Mouse (Mus musculus): ENCODE data around the gene Atf6. TPM values are rescaled to one million over a fixed set of nuclear protein-coding genes. Genes with fewer than 3 reads are reported as not detected.

Atf6 gene
- polyA plus RNA-seq, 1 experiment from 2014 or later: 6.9 TPM

DNA sequence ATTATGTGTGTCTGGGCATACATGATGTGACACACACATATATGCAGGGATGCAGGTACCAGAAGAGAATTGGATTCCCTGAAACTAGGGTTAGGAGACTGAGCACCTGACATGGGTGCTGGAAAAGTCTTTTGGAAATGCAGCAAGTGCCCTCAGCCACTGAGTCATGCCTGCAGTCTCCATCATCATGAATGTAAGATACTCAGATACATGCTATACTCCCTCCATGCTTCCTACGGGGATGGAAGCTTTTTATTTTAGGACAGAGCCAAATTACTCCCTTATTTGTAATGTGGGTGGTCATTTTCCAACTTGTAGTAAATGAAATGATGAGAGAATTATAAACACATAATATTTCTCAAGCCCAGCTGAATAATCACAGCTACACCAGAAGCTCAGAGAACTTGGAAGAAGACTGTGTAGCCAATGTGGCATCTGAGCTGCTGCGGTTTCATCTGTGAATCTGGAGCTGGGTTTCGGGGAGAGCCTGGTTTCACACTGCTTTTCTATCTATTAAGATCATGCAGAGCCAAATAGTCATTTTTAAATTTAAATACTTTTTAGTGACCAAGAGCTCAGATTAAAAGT is 150.2 kb downstream of the Atf6 start:
- 85% methylated on average over 3 of the region's 3 CpGs for WGBS (ENCODE audit: insufficient replicate concordance)
- no peak for ATAC-seq (ENCODE audit: low read depth)
- no peaks in the 10 kb centered on the region for H3K9me3 ChIP-seq (replicated peaks; ENCODE audit: control insufficient read depth, low read length)

DNA sequence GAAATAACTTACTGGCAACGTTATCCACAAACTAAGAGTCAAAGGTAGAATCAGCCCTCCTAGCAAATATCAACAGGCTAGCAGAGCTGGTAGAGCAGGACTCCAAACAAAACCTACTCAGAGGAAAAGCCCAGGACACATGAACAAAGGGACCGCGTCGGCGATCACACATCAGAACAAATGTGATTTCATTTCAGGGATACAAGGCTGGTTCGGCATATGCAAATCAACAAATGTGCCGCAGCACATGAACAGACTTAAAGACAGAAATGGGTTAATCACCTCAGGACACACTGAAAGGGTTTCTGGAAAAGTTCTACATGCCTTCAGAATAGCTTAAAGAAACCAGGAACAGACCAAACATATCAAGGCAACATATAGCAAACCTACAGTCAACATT is 155.8 kb downstream of the Atf6 start:
- no peak overlapping the region for H3K4me2 ChIP-seq (ENCODE audit: low read depth, low read length)
- no peak overlapping the region for H3K27ac ChIP-seq (ENCODE audit: low read length)
- H3K9me3 ChIP-seq (replicated peaks; ENCODE audit: control insufficient read depth, low read length): no peaks in the 10 kb centered on the region
- no peak overlapping the region for H3K4me3 ChIP-seq (ENCODE audit: low read depth, low read length)
- H3K36me3 ChIP-seq (ENCODE audit: control insufficient read depth, insufficient read depth): no peaks in the 10 kb centered on the region
- H3K4me1 ChIP-seq (ENCODE audit: control insufficient read depth, low read depth, low read length): no peaks in the 10 kb centered on the region
- WGBS (ENCODE audit: insufficient replicate concordance): 93% methylated on average over 7 of the region's 7 CpGs
- ATAC-seq (ENCODE audit: low read depth): no peak
- no peak overlapping the region for H3K9ac ChIP-seq (ENCODE audit: low read depth, low read length)
- no peaks in the 10 kb centered on the region for H3K27me3 ChIP-seq (ENCODE audit: control insufficient read depth, insufficient read depth, low read depth, low read length)

More for the DNA sequence above, 150.2 kb downstream of the Atf6 start:
- Histone ChIP-seq H3K36me3 (ENCODE audit: control insufficient read depth, insufficient read depth) (no peaks in the 10 kb centered on the region), H3K27ac (ENCODE audit: low read length) (no peak overlapping the region), H3K9ac (ENCODE audit: low read depth, low read length) (no peak overlapping the region), H3K4me3 (ENCODE audit: low read depth, low read length) (no peak overlapping the region), H3K27me3 (ENCODE audit: control insufficient read depth, insufficient read depth, low read depth, low read length) (no peaks in the 10 kb centered on the region), H3K4me2 (ENCODE audit: low read depth, low read length) (no peak overlapping the region), H3K4me1 (ENCODE audit: control insufficient read depth, low read depth, low read length) (no peaks in the 10 kb centered on the region)

DNA sequence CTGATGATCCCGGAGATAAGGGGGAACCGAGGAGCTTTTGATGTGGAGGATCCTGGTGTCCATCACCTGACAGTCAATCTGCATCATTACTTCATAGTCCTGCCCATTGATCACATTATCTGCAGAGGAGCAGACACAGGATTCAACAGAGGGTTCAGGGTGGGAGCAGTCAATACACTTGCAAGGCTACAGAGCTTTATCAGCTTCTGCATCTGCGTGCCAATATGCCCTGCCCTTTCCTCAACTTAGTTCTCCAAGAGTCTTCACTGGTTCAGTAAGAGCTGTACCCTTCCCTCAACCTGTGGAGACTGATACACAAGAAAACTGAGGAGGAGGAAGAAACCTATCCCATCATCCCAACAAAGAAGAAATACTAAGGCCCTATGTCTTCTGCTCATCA is 157.6 kb downstream of the Atf6 start:
- Histone ChIP-seq H3K9me3 (replicated peaks; ENCODE audit: control insufficient read depth, low read length) (no peaks in the 10 kb centered on the region), H3K9ac (ENCODE audit: low read depth, low read length) (no peak overlapping the region), H3K4me1 (ENCODE audit: control insufficient read depth, low read depth, low read length) (no peaks in the 10 kb centered on the region), H3K27me3 (ENCODE audit: control insufficient read depth, insufficient read depth, low read depth, low read length) (no peaks in the 10 kb centered on the region), H3K27ac (ENCODE audit: low read length) (0 out of 2 replicates have a peak overlapping the region, but pooled peaks have one; percentile 32), H3K4me3 (ENCODE audit: low read depth, low read length) (no peak overlapping the region), H3K36me3 (ENCODE audit: control insufficient read depth, insufficient read depth) (no peaks in the 10 kb centered on the region), H3K4me2 (ENCODE audit: low read depth, low read length) (no peak overlapping the region; the same call in 1 of the 2 replicates)
- 53% methylated on average over 3 of the region's 3 CpGs for WGBS (ENCODE audit: insufficient replicate concordance)
- ATAC-seq (ENCODE audit: low read depth): no peak

DNA sequence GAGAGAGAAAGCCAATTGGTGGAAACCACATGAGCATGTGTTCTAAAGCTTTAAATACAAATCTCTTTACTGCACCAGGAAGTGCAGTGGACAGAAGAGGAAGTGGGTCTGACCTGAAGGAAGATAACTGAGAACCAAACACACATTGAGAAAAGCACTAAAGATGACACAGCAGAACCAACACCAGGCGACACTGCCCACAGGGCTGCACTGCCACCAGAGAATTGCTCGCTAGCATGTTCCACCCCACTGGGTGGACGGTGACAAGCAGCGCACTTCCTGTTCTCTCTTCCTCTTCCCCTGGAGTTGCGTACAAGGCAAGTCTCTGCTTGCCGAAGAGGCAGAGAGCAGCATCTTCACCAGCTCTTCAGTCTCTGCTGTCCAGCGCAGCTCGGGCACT is 158.1 kb downstream of the Atf6 start:
- Histone ChIP-seq H3K4me1 (ENCODE audit: control insufficient read depth, low read depth, low read length) (no peaks in the 10 kb centered on the region), H3K4me3 (ENCODE audit: low read depth, low read length) (no peak overlapping the region), H3K4me2 (ENCODE audit: low read depth, low read length) (no peak overlapping the region; the same call in 1 of the 2 replicates), H3K36me3 (ENCODE audit: control insufficient read depth, insufficient read depth) (no peaks in the 10 kb centered on the region), H3K9ac (ENCODE audit: low read depth, low read length) (no peak overlapping the region), H3K27ac (ENCODE audit: low read length) (0 out of 2 replicates have a peak overlapping the region, but pooled peaks have one; percentile 32), H3K27me3 (ENCODE audit: control insufficient read depth, insufficient read depth, low read depth, low read length) (no peaks in the 10 kb centered on the region), H3K9me3 (replicated peaks; ENCODE audit: control insufficient read depth, low read length) (no peaks in the 10 kb centered on the region)
- WGBS (ENCODE audit: insufficient replicate concordance): 28% methylated on average over 8 of the region's 8 CpGs
- peak; percentile 79 for ATAC-seq (ENCODE audit: low read depth)

DNA sequence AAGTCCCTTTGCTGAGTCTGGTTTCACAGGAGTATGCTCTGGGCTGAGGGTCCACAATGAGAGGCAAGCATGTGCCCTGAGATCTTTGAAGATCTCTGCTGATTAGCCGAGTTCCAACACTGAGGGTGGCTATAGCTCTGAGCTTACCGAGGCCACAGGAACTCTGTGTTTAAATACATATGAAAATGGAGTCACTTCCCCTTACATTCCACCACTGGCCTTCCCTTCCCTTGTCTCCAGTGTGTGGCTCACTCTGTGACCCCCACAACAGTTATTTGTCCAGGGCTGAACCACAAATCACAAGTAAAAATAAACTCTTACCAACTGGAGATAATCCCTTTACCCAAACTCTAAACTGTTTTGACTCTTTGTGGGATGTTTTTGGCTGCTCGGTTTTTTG is 158.5 kb downstream of the Atf6 start:
- Histone ChIP-seq H3K27me3 (ENCODE audit: control insufficient read depth, insufficient read depth, low read depth, low read length) (no peaks in the 10 kb centered on the region), H3K9me3 (replicated peaks; ENCODE audit: control insufficient read depth, low read length) (no peaks in the 10 kb centered on the region), H3K4me3 (ENCODE audit: low read depth, low read length) (no peak overlapping the region), H3K9ac (ENCODE audit: low read depth, low read length) (no peak overlapping the region), H3K36me3 (ENCODE audit: control insufficient read depth, insufficient read depth) (no peaks in the 10 kb centered on the region), H3K4me2 (ENCODE audit: low read depth, low read length) (no peak overlapping the region), H3K4me1 (ENCODE audit: control insufficient read depth, low read depth, low read length) (no peaks in the 10 kb centered on the region), H3K27ac (ENCODE audit: low read length) (no peak overlapping the region)
- no peak for ATAC-seq (ENCODE audit: low read depth)
- WGBS (ENCODE audit: insufficient replicate concordance): 31% methylated on average over 3 of the region's 3 CpGs

DNA sequence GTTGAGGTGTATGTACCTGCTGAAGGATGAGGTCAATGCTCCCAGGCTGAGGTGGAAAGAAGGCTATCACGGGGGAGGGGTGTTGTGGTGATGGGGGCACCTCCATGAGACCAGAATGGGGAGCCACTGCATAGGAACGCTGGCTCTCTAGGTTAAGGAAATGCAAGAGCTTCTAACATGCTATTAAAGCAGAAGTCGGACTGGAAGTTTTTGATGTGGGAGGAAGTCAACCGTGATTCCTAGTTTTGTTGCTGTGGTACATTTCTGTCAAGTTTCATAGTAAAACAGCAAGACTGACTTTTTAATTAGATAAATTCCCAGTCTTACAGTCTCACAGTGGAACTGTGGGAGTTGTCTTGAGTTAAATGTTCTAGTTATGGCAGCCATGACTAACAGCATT is 161.5 kb downstream of the Atf6 start:
- Histone ChIP-seq H3K4me3 (ENCODE audit: low read depth, low read length) (no peak overlapping the region), H3K9me3 (replicated peaks; ENCODE audit: control insufficient read depth, low read length) (no peaks in the 10 kb centered on the region), H3K4me1 (ENCODE audit: control insufficient read depth, low read depth, low read length) (no peaks in the 10 kb centered on the region), H3K27me3 (ENCODE audit: control insufficient read depth, insufficient read depth, low read depth, low read length) (no peaks in the 10 kb centered on the region), H3K9ac (ENCODE audit: low read depth, low read length) (no peak overlapping the region), H3K36me3 (ENCODE audit: control insufficient read depth, insufficient read depth) (no peaks in the 10 kb centered on the region), H3K27ac (ENCODE audit: low read length) (no peak overlapping the region), H3K4me2 (ENCODE audit: low read depth, low read length) (no peak overlapping the region)
- WGBS (ENCODE audit: insufficient replicate concordance): 61% methylated on average over 4 of the region's 4 CpGs
- ATAC-seq (ENCODE audit: low read depth): no peak

DNA sequence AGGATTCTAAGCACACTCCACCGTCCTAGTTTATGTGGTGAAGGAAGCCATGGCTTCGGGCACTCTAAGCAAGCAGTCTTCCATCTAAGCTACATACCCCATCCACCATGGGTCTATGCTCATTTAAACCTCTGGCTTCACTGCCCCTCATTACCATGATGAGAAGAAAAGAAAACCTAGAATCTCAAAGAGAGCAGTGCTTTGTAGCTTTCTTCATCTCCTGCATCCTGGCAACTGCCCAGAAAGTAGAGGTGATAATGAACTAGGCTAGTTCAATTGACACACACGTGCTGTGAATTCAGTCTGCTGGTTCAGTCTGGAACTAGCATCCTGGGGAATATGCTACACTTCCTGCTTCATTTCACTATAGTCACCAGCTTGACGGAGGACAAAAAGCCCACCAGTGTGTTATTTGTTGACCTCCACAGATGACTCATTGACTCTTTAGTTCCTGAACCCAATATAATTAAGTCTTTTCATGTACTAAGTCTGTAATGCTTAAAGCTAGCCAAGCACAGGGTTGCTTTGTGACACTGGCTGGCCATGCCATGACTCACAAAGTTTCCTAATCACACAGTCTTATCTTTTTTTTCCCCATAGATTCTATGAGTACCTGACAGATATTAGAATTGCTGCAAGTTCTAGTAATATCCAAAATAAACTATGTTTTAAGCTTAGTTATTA is 162.5 kb downstream of the Atf6 start:
- no peak overlapping the region for H3K9ac ChIP-seq (ENCODE audit: low read depth, low read length)
- WGBS (ENCODE audit: insufficient replicate concordance): 73% methylated on average over 4 of the region's 4 CpGs
- H3K9me3 ChIP-seq (replicated peaks; ENCODE audit: control insufficient read depth, low read length): no peaks in the 10 kb centered on the region
- H3K4me3 ChIP-seq (ENCODE audit: low read depth, low read length): no peak overlapping the region
- no peak overlapping the region for H3K27ac ChIP-seq (ENCODE audit: low read length)
- H3K4me2 ChIP-seq (ENCODE audit: low read depth, low read length): no peak overlapping the region
- H3K27me3 ChIP-seq (ENCODE audit: control insufficient read depth, insufficient read depth, low read depth, low read length): no peaks in the 10 kb centered on the region
- H3K4me1 ChIP-seq (ENCODE audit: control insufficient read depth, low read depth, low read length): no peaks in the 10 kb centered on the region
- no peaks in the 10 kb centered on the region for H3K36me3 ChIP-seq (ENCODE audit: control insufficient read depth, insufficient read depth)
- ATAC-seq (ENCODE audit: low read depth): no peak

DNA sequence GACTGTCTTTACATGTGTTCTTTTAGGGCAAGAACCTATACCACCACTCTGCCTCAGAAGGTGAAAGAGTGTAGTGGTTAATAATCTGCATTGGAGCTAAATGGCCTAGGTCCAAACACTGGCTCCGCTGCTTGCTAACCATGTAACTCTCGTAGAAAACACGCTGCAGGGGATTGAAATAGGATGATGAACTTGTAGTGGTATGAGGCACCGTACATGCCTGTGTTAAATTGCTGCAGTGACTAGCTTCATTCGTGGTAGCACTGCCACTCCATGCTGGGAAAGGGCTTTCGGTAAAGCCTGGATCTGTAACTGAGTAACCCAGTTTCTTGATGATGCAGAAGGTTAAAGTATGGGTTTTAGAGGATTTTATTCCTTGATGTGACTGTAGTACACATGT is 163.5 kb downstream of the Atf6 start:
- H3K27me3 ChIP-seq (ENCODE audit: control insufficient read depth, insufficient read depth, low read depth, low read length): no peaks in the 10 kb centered on the region
- H3K9ac ChIP-seq (ENCODE audit: low read depth, low read length): no peak overlapping the region
- H3K27ac ChIP-seq (ENCODE audit: low read length): no peak overlapping the region
- H3K4me3 ChIP-seq (ENCODE audit: low read depth, low read length): no peak overlapping the region
- H3K36me3 ChIP-seq (ENCODE audit: control insufficient read depth, insufficient read depth): no peaks in the 10 kb centered on the region
- no peaks in the 10 kb centered on the region for H3K9me3 ChIP-seq (replicated peaks; ENCODE audit: control insufficient read depth, low read length)
- ATAC-seq (ENCODE audit: low read depth): no peak
- 75% methylated on average over 6 of the region's 6 CpGs for WGBS (ENCODE audit: insufficient replicate concordance)
- H3K4me2 ChIP-seq (ENCODE audit: low read depth, low read length): no peak overlapping the region
- H3K4me1 ChIP-seq (ENCODE audit: control insufficient read depth, low read depth, low read length): no peaks in the 10 kb centered on the region

DNA sequence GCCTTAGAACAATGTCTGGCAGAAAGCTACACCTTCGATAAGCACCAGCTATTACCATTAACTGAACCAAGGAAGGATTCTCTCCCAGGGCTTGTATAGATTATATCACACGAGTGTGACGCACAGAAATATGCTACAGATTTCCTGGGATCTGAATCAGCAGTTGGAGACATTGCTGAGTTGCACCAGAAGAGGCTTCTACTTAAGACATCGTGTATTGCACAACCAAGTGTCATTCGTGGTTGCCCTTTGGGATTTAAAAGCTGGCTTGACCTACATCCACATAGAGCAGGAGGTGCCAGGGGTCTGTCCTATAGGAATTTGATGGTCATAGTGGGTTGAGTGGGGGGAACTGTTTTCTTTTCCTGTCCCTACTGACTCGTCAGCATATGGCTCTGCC is 164.6 kb downstream of the Atf6 start:
- no peaks in the 10 kb centered on the region for H3K4me1 ChIP-seq (ENCODE audit: control insufficient read depth, low read depth, low read length)
- WGBS (ENCODE audit: insufficient replicate concordance): 53% methylated on average over 6 of the region's 6 CpGs
- no peak overlapping the region for H3K4me2 ChIP-seq (ENCODE audit: low read depth, low read length)
- H3K36me3 ChIP-seq (ENCODE audit: control insufficient read depth, insufficient read depth): no peaks in the 10 kb centered on the region
- H3K9ac ChIP-seq (ENCODE audit: low read depth, low read length): no peak overlapping the region
- no peak for ATAC-seq (ENCODE audit: low read depth)
- H3K27me3 ChIP-seq (ENCODE audit: control insufficient read depth, insufficient read depth, low read depth, low read length): no peaks in the 10 kb centered on the region
- no peak overlapping the region for H3K4me3 ChIP-seq (ENCODE audit: low read depth, low read length)
- H3K9me3 ChIP-seq (replicated peaks; ENCODE audit: control insufficient read depth, low read length): no peaks in the 10 kb centered on the region
- no peak overlapping the region for H3K27ac ChIP-seq (ENCODE audit: low read length)

Data from liver, embryonic 16.5 days (tissue).